Mouse (Mus musculus): ENCODE measurements around the gene Sec22a.

Gene Sec22a

DNA sequence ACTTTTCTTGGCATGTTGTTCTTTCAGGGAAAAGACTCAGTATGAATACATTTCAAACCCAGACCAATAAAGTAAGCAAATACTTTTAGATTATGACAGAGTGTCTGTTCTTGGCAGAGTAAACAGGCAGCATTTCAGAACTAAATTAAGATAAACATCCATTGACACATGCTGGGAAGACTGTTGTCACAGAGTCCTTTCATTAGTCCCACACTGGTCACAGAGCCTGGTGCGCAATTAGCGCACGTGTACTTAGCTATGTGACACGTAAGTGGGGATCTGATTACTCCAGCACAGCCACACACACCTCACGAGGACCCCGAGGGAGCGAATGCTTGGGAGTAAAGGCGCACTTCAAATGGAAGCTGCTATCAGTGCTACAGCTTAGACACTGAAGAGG is 52.1 kb downstream of the Sec22a start:
- in situ Hi-C loops (cut with MseI, MboI), result loop anchor here in 1 of 2 experiments (10.0 kb wide), 1 partner anchor 223 kb away; no protein-coding TSS in a partner anchor

GRCm38 (mm10) chr16:35310551-35311110 is 53.1 kb downstream of the Sec22a start:
- in situ Hi-C loops (cut with MseI, MboI), result loop anchor here in 1 of 2 experiments (10.0 kb wide), 1 partner anchor 224 kb away; no protein-coding TSS in a partner anchor

DNA sequence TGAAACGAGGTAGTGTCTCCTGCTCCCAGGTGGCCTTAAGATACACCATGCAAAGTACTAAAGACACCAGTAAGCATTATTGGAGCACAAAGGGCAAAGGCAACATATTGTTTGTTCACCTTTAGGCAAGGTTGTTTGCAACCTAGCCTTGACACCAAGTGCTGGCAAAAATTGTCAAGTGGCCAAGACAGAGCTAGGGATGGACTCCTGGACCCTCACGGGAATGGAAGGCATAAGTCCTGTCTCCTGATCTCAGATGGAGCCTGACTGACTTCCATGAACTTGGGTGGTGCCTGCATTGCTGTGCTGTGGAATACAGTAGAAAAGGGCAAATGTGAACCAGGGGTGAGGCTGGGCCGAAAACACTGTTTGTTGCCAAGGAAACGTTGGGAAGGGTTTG is 54.1 kb downstream of the Sec22a start:
- in situ Hi-C loops (cut with MseI, MboI), result loop anchor here in 1 of 2 experiments (10.0 kb wide), 1 partner anchor 225 kb away; no protein-coding TSS in a partner anchor

GRCm38 (mm10) chr16:35308486-35309143 is 55.1 kb downstream of the Sec22a start:
- in situ Hi-C loops (cut with MseI, MboI), result no loop called here

DNA sequence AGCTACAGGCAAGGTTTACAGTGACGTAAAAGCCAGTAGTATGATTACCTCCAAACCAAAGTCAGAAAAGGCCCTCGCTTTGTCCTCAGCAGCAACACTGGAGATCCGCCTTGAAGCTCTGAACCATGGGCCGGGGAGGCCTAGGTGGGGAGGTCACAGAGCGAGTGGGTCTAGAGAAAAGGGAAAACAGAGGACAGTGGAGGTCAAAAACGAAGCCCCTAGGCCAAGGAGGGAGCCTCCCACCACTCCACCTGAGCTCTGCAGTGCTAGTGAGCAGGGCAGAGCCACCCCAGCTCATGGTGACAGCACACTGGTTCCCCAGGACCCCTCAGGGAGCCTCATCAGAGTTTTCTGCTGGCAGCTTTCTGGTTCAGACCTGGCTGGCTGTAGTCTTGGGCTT is 55.7 kb downstream of the Sec22a start:
- in situ Hi-C loops (cut with MseI, MboI), result no loop called here

DNA sequence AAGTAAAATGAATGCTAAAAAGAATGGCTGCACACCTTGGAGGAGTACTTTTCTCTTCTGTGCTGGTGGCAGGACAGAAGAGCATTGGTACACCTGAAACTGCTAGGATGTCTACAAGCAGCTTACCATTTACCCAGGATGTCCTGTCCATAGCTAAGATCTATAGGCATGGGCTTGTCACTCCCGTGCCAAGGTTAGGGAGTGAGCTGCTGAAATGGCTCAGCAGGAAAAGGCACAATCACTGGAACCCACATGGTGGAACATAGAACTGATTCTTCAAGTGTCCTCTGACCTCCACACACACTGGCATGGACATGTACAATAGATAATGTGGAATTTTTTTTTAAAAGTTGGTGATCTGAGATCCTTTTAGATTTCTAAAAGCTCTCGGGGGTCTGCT is 56.4 kb downstream of the Sec22a start:
- in situ Hi-C loops (cut with MseI, MboI), result no loop called here

DNA sequence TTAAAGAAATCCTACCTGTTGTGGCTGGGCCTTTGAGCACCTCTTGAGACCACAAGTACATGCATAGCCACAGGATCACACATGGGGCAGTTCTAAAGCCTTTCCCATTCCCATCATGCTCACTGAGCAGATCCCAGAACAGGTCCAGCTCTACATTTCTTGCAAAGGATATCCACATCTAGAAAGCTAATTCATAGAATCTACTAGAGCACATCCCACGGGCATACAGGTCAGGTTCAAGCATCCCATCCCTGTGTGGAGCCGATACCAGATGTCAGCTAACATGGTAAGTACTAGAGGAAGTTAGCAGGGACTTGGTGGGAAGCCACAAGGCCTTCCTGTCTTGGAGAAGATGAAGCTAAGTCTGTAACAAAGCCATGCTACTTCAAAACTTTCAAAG is 57.1 kb downstream of the Sec22a start:
- in situ Hi-C loops (cut with MseI, MboI), result no loop called here

- in situ Hi-C loops (cut with MseI, MboI), result no loop called here
Measured at GRCm38 (mm10) chr16:35305226-35305625, 58.5 kb downstream of the Sec22a start.

DNA sequence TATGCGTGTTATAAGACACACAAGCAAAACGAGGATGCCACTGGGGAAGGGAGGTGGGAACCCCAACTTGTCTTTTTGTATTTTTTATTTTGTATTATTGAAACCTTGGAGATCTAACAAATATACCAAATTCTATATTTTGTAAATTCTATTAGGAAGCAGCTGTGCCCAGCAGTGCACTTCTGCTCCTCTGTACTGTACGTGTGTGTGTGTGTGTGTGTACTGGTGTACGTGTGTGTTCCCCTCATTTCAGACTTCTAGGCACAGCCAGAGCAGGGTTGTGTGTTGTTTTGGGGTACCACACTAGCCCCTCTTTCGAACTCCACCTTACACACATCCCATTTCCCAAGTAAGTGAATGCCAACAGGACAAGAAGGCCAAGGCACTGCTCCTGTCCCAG is 59.3 kb downstream of the Sec22a start:
- in situ Hi-C loops (cut with MseI, MboI), result no loop called here

GRCm38 (mm10) chr16:35303721-35304120 is 60.0 kb downstream of the Sec22a start:
- in situ Hi-C loops (cut with MseI, MboI), result no loop called here

DNA sequence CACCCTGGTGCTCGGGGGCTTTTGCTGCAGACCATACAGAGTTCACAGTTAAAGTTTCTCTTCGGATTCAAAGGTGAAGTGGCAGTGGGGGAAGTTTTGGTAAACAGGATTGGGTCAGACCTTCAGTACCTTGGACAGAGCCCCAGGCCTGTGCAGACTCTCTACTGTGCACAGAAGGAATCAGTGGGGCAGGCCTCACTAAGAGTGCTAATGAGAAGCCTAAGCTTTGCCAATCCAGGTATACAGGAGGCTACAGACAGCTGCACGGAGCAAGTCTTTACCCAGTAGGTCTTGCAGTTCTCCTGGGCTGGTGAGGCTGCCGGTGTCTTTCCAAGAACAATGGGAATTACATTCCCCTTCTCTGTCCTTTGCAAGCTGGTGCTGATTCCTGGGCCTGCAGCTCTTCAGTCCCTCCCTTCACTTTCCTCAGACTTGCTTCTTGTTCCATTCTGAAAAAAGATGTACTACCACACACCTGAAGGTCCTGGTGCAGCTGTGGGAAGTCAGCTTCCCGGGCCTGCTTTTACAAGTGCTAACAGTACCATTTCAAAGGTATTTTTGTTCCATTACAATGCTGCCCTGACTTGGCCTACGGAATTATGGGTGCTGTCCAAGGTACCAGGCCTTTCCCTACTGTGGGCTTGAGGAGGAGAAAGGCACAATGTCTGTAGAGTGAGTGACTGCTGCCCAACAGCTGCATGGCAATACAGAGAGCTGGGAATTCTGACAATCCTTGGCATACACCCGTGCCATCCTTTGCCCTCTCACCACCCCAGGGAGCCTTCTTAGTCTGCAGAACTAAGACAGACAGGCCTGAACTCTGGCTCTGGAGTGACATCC is 61.1 kb downstream of the Sec22a start:
- in situ Hi-C loops (cut with MseI, MboI), result no loop called here

- in situ Hi-C loops (cut with MseI, MboI), result no loop called here
Measured at GRCm38 (mm10) chr16:35300156-35300555, 63.6 kb downstream of the Sec22a start.

- in situ Hi-C loops (cut with MseI, MboI), result no loop called here
Measured at GRCm38 (mm10) chr16:35297786-35298185, 65.9 kb downstream of the Sec22a start.

DNA sequence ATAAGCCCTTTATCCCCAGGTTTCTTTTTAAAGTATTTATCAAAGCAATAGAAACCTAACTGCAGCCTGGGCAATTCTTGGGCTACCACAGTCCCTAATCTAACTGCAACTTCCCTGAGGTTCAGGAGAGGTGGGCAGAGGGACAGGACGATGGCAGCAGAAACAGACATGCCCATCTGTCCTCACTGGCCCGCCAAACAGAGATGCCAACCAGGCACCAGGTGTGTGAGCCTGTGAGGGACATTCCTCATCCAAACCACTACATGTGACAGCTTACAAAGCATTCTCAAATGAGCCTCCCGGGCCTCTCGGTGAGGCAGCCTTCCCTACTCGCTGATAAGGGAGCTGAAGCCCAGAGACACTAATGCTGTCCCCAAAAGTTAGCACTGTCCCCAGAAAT is 76.5 kb downstream of the Sec22a start:
- in situ Hi-C loops (cut with MseI, MboI), result no loop called here

GRCm38 (mm10) chr16:35285821-35286220 is 77.9 kb downstream of the Sec22a start:
- in situ Hi-C loops (cut with MseI, MboI), result no loop called here

- in situ Hi-C loops (cut with MseI, MboI), result no loop called here
Measured at GRCm38 (mm10) chr16:35282456-35282855, 81.3 kb downstream of the Sec22a start.

DNA sequence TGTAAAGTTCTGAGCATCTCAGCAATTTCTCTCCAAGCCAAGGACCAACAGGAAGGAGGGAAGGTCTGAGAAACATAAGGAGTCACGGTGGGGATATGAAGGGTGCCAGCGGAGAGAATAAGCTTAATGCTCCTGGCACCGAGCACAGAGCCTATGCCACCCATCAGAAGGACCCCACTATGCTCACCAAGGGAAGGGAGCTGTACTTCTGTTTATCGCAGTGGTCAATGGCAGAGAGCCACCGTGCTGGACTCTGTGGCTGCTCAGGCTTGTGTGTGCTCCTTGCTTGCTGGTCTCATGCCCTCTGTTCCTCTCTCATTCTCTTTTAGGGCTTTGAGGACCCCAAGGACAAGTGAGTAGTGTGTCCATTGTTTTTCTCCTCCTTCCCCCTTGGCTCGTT is 85.6 kb downstream of the Sec22a start:
- in situ Hi-C loops (cut with MseI, MboI), result loop anchor here (10.0 kb wide), 1 partner anchor 163 kb away; no protein-coding TSS in a partner anchor

DNA sequence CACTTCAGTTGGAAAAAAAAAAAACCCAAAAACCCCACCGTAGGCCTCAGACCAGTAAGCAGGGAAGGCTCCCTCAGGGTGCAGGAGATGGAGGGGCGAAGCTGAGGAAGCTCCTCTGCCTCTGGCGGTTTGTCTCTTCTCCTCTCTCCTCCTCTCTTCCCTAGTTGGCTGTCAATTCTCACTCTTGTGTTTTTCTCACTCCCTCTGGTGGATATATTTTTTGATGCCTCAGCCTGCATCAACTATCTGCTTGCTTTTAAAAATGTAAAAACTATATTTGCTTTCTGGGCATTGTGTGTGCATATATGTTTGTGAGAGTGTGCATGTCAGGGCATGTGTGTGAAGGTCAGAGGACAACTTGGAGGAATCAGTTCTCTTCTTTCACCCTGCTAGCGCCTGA is 91.3 kb downstream of the Sec22a start:
- in situ Hi-C loops (cut with MseI, MboI), result loop anchor here (10.0 kb wide), 1 partner anchor 158 kb away; no protein-coding TSS in a partner anchor

DNA sequence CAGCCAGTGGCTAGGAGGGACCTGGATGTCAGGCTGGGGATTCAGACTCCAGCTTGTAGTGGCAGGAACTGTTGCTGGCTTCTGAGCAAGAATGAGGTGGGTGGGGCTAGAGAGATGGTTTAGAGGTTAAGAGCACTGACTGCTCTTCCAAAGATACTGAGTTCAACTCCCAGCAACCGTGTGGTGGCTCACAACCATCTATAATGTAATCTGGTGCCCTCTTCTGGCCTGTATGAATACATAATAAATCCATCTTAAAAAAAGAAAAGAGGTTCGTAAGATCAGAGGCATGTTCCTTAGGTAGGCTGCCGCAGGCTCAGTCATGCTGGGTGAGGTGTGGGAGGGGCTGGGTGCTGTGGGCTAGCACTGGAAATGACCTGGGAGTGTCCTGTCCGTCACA is 92.1 kb downstream of the Sec22a start:
- in situ Hi-C loops (cut with MseI, MboI), result loop anchor here (10.0 kb wide), 1 partner anchor 157 kb away; no protein-coding TSS in a partner anchor

DNA sequence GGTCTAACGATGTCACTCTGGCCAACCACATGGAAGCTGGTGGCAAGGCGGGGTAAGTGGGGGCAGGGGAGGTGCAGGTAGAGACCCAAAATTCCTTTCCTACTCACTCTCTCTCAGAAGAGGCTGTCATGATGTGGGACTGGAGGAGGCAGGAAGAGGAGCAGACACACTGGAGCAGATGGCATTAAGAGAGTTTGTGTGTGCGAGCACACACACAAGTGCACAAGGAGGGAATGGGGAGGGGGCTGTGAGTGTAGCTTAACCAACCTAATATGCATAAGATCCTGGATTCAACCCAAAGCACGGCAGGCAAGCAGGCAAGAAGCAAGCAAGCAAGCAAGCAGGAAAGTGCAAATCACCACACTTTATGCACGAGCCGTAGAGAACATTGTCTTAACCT is 92.8 kb downstream of the Sec22a start:
- in situ Hi-C loops (cut with MseI, MboI), result loop anchor here (10.0 kb wide), 1 partner anchor 156 kb away; no protein-coding TSS in a partner anchor

- in situ Hi-C loops (cut with MseI, MboI), result loop anchor here (10.0 kb wide), 1 partner anchor 156 kb away; no protein-coding TSS in a partner anchor
Measured at GRCm38 (mm10) chr16:35270353-35270934, 93.3 kb downstream of the Sec22a start.

All from mouse trophoblast stem cell (cell line).